Mouse (Mus musculus) 3134 (cell line): ENCODE data around the gene Tmem219.

ENCODE experiments used
- DNase-seq: peaks from one replicate; pipeline ENCODE4 v3.0.0-alpha.2; 2011; ENCODE audit warnings: low spot score; ENCODE audit not compliant: insufficient read length; ENCODE audit errors: extremely low read depth

Tmem219 gene

GRCm38 (mm10) chr7:126867534-126867933 is 55.2 kb downstream of the Tmem219 start:
- DNase-seq, result no peak

- no peak for DNase-seq
Measured at GRCm38 (mm10) chr7:126863791-126864190, 58.9 kb downstream of the Tmem219 start.

GRCm38 (mm10) chr7:126862147-126862784 is 60.5 kb downstream of the Tmem219 start, which contains the start of gene Ino80e:
Gene Ino80e (minus strand): TSS chr7:126862377.
- DNase-seq, result peak; percentile 82

- DNase-seq, result peak; percentile 95
Measured at GRCm38 (mm10) chr7:126861429-126862130, 61.1 kb downstream of the Tmem219 start, which contains the start of gene Hirip3. Gene Hirip3 (plus strand): TSS chr7:126861972.

GRCm38 (mm10) chr7:126860987-126861386 is 61.7 kb downstream of the Tmem219 start:
- no peak for DNase-seq

GRCm38 (mm10) chr7:126856741-126857420 is 65.8 kb downstream of the Tmem219 start:
- DNase-seq, result no peak

GRCm38 (mm10) chr7:126855641-126856040 is 67.1 kb downstream of the Tmem219 start:
- DNase-seq, result no peak

GRCm38 (mm10) chr7:126853454-126853853 is 69.3 kb downstream of the Tmem219 start:
- DNase-seq, result no peak

- DNase-seq, result no peak
Measured at GRCm38 (mm10) chr7:126851192-126851591, 71.5 kb downstream of the Tmem219 start.

- DNase-seq, result no peak
Measured at GRCm38 (mm10) chr7:126850161-126850560, 72.6 kb downstream of the Tmem219 start.

- DNase-seq, result no peak
Measured at GRCm38 (mm10) chr7:126848794-126849193, 73.9 kb downstream of the Tmem219 start.

- DNase-seq, result no peak
Measured at GRCm38 (mm10) chr7:126847421-126848398, 75.0 kb downstream of the Tmem219 start.

- DNase-seq, result no peak
Measured at GRCm38 (mm10) chr7:126847116-126847420, 75.6 kb downstream of the Tmem219 start, which contains the start of gene Doc2a. Gene Doc2a (plus strand): TSS chr7:126847416.

- DNase-seq, result no peak
Measured at GRCm38 (mm10) chr7:126845516-126845915, 77.2 kb downstream of the Tmem219 start.

- no peak for DNase-seq
Measured at GRCm38 (mm10) chr7:126843276-126843675, 79.4 kb downstream of the Tmem219 start.
